Mouse (Mus musculus): ENCODE measurements around the gene Tnfaip2.
A peak's percentile ranks its signal among the peaks of the same experiment; 100 is the strongest.

Tnfaip2 gene

DNA sequence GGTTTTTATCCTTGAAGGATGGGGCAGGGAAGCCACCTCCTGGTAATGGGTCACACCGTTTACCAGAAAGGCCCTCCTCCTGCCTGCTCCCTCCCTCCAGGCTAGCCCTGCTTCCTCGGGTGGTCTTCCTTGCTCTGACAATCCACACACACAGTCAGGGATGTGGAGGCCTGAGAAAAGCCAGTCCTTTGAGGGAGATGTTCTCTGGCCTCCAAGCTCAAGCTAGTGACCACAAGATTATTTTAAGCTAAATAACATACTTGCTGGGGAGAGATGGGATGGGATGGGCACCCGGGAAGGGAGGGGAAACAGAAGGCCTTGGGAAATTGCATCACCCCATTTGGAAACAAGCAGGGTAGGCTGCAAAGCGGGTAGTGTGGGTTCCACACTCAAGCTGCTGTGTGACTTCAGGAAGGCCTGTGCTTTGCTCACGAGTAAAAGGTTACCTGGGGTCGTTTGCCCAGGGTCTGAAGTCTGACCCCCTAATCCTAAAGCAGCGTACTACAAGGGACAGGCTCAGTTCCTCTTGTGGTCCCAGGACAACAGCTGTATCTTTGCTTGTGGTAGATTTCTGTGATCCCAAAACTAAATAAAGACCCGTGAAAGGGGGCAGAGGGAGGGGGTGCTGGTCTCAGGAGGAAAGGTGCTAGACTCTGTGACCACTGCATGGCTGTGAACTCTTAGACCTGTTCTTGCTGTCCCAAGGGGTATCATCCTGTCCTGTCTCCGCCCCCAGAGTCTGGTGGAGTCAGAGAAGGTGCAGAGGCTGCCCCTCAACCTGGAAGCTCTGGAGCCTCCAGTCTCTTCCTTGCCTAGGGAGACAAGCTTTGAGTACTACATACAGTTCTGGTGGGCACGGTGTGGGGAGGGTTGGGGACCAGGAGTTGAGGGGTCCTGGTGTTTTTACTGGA, 1.9 kb downstream of the Tnfaip2 start:
- peak; percentile 82 for DNase-seq (ENCODE audit: low read depth, low spot score)

DNA sequence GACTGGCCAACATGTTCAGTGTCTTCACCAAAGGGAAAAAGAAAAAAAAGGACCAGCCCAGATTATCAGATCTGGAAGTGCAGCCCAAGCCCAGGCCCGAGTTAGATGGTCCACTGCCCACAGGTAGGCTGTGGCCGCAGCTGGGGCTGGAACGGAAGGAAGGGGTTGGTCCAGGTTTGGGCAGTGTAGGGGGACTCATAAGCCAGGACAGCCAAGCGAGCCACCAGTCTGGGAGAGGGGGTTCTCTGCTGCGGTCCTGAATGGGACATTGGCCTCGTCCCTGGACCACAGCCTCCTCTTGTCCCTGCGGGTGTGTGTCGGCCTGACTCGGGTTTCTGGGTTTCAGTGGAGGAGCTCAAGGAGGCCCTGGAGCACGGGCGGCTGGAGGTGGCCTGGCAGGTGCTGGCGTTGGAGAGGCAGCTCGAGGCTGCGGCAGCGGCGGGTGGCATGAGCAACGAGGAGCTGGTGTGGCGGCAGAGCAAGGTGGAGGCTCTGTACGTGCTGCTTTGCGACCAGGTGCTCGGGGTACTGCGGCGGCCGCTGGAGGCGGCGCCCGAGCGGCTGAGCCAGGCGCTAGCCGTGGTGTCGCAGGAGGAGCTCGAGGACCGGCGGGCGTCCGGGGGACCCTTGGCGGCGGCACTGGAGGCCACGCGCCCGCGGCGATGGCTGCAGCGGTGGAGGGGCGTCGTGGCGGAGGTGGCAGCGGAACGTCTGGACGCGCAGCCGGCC, 3.1 kb downstream of the Tnfaip2 start:
- DNase-seq (ENCODE audit: low read depth, low spot score), result no peak

GRCm38 (mm10) chr12:111445890-111446613, 3.8 kb downstream of the Tnfaip2 start:
- DNase-seq (ENCODE audit: low read depth, low spot score), result no peak

DNA sequence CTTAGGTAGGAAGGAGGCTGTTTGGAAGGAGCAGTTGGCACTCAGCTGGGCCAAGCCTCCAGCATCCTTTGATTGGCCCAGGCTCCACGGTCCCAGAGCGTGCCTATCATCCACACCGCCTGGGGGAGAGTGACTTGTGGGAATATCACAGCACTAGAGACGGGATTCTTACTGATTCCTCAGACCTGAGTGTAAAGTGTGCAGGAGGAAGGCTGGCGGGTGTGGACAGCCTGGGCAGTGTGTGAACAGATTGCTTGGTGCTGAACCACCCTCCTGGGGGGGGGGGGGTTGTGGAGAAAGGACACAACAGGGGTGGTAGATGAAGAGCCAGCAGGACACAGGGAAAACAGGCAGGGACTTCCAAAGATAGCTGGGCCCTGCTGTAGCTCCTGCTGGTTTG, 4.5 kb downstream of the Tnfaip2 start:
- no peak for DNase-seq (ENCODE audit: low read depth, low spot score)

GRCm38 (mm10) chr12:111447350-111447749, 5.1 kb downstream of the Tnfaip2 start:
- no peak for DNase-seq (ENCODE audit: low read depth, low spot score)

- no peak for DNase-seq (ENCODE audit: low read depth, low spot score)
These were observed 5.9 kb downstream of the Tnfaip2 start for GRCm38 (mm10) chr12:111447898-111448760.

DNA sequence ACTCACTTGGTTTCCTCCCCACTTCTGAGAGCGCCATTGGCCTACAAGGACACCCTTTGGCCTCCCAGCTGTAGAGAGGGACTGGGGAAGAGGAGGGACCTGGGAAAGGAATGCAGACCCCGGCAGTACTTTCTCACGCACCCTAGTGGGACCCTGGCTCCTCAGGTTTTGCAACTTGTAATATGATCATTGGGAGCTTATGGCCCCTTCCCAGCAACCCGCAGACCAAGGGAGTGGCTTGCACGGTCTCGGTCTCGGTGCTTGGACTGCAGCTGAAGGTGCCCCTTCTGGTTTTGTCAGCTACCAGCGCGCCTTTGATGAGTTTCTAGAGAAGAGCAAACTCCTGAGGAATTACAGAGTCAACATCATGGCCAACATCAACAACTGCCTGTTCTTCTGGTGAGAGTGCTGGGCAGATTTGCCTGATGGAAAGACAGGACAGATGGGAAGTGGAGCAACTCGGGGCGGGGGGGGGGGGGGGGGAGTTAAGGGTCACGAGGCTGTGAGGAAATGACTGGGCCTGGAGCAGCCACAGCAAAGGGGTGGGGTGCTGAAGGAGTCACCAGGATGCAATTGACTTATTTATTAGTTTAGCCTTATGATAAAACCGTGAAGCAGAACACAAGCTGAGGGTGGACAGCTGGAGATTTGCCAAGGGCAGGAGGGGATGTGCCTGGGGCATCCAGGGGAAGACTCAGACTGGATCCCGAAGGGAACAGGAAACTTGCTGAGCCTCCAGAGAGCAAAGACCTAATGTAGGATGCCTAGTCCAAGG, 6.8 kb downstream of the Tnfaip2 start:
- peak; percentile 72 for DNase-seq (ENCODE audit: low read depth, low spot score)

DNA sequence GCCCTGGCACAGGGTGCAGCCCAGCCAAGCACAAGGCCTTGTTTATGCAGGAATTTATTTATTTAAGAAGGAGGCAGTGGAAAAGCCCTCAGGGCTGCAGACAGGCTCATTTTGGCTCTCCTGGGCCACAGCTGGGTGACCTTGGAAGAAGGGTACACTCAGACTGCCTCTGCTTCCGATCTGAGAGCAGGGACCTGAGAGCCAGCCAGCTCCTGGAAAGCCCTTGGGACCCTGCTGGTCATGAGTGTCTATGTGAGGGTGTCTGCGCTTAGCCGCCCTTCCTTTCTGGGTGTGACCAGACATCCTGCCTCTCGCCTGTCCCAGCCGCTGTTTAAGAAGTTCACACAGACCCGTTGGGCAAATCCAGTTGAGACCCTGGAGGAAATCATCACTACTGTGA, 8.1 kb downstream of the Tnfaip2 start:
- peak; percentile 53 for DNase-seq (ENCODE audit: low read depth, low spot score)

GRCm38 (mm10) chr12:111451561-111451960, 9.3 kb downstream of the Tnfaip2 start:
- DNase-seq (ENCODE audit: low read depth, low spot score), result no peak

GRCm38 (mm10) chr12:111454021-111454420, 11.8 kb downstream of the Tnfaip2 start:
- DNase-seq (ENCODE audit: low read depth, low spot score), result no peak

GRCm38 (mm10) chr12:111454543-111455280, 12.4 kb downstream of the Tnfaip2 start:
- peak; percentile 51 for DNase-seq (ENCODE audit: low read depth, low spot score)

- DNase-seq (ENCODE audit: low read depth, low spot score), result peak; percentile 83
These were observed 13.1 kb downstream of the Tnfaip2 start for GRCm38 (mm10) chr12:111455311-111455846.

DNA sequence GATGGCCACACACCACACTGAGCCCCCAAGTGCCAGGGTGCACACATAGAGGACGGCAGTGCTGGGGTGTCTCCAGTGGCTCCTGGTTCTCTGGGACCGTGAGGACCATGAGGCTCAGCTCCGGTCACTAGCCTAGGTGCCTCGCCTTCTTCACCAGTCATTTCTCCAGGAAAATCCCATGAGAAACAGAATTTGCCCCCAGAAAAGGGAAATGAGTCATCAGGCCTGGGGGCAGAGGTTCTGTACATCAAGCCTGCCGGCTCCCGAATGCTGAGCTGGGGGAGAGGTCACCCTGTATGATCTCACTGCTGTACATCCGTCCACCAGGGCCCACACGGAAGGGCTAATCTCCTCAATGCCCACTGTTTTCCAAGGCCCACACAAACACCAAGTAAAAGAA, 13.6 kb downstream of the Tnfaip2 start:
- peak; percentile 82 for DNase-seq (ENCODE audit: low read depth, low spot score)

GRCm38 (mm10) chr12:111457742-111458141, 15.5 kb downstream of the Tnfaip2 start:
- no peak for DNase-seq (ENCODE audit: low read depth, low spot score)

DNA sequence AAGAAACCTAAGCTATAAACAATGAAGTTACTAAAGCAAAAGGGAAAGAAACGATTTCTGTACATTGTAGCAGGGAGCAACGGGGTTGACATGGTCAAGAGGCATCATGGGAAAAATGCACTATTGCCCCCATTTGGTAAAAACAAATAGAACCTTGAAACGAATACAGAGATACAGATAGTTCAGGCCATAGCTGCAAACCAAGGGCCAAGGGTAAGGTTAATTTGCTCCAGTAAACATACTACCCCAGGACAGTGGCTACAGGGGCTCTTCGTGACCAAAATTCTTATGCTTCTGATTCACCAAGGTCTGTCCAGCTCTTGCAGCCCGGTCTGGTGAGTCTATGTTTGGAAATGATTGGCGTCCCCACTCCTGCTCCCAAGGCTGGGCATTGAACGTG, 21.3 kb downstream of the Tnfaip2 start:
- DNase-seq (ENCODE audit: low read depth, low spot score), result no peak

DNA sequence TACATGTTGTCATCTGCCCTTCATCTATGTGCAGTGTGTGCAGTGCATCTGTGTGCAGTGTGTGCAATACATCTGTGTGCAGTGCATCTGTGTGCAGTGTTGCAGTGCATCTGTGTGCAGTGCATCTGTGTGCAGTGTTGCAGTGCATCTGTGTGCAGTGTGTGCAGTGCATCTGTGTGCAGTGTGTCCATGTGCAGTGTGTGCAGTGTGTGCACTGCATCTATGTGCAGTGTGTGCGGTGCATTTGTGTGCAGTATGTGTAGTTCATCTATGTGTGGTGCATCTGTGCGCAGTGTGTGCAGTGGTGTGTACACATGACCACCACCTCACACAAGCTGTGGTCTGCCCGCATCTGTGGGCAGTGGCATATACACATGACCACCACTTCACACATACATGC, 24.1 kb downstream of the Tnfaip2 start:
- DNase-seq (ENCODE audit: low read depth, low spot score), result no peak

- peak; percentile 68 for DNase-seq (ENCODE audit: low read depth, low spot score)
These were observed 25.9 kb downstream of the Tnfaip2 start for GRCm38 (mm10) chr12:111468206-111468605.

GRCm38 (mm10) chr12:111469507-111469906, 27.2 kb downstream of the Tnfaip2 start:
- DNase-seq (ENCODE audit: low read depth, low spot score), result peak; percentile 82

GRCm38 (mm10) chr12:111471119-111471518, 28.9 kb downstream of the Tnfaip2 start:
- peak; percentile 87 for DNase-seq (ENCODE audit: low read depth, low spot score)

All from 3T3-L1 (cell line).